Mouse (Mus musculus) forebrain, embryonic 14.5 days (tissue): ENCODE results near the gene Hebp1. TPM values are rescaled to one million over a fixed set of nuclear protein-coding genes. Genes with fewer than 3 reads are reported as not detected.

Source experiments
- ATAC-seq: fragments of 200-750 bp; cut with Nextera tagmentation; 2 replicates; pipeline ENCODE4 v1.8.0; 2017; ENCODE audit warnings: mild to moderate bottlenecking, moderate library complexity
- DNase-seq: peaks from one replicate; pipeline ENCODE4 v3.0.0-alpha.2; 2015; ENCODE audit warnings: low spot score
- H3K27ac ChIP-seq: fragments of 300-500 bp; sonication (generic); 2 replicates; pipeline ENCODE4 v1.5.1; 2014; ENCODE audit warnings: low read depth, mild to moderate bottlenecking, control low read depth, low read length, moderate library complexity
- H3K27me3 ChIP-seq: fragments of 300-500 bp; sonication (generic); replicated peaks from 2 replicates; pipeline ENCODE4 v1.6.1; 2014; ENCODE audit warnings: low read length, control low read depth, mixed read lengths; ENCODE audit not compliant: control insufficient read depth, insufficient read depth
- H3K36me3 ChIP-seq: fragments of 300-500 bp; sonication (generic); 2 replicates; pipeline ENCODE4 v1.6.1; 2014; ENCODE audit warnings: low read length, control low read depth; ENCODE audit not compliant: control insufficient read depth, insufficient read depth
- H3K4me1 ChIP-seq: fragments of 300-500 bp; sonication (generic); 2 replicates; pipeline ENCODE4 v1.6.1; 2014; ENCODE audit warnings: antibody characterized with exemption, low read length, control low read depth; ENCODE audit not compliant: control insufficient read depth, insufficient read depth
- H3K4me2 ChIP-seq: fragments of 300-500 bp; sonication (generic); 2 replicates; pipeline ENCODE4 v1.6.1; 2014; ENCODE audit warnings: mild to moderate bottlenecking, control low read depth, low read length
- H3K4me3 ChIP-seq: fragments of 300-500 bp; sonication (generic); 2 replicates; pipeline ENCODE4 v1.5.1; 2014; ENCODE audit warnings: low read depth, low read length, control low read depth
- H3K9ac ChIP-seq: fragments of 300-500 bp; sonication (generic); 2 replicates; pipeline ENCODE4 v1.6.1; 2014; ENCODE audit warnings: mild to moderate bottlenecking, low read length, control low read depth, moderate library complexity
- H3K9me3 ChIP-seq: fragments of 300-500 bp; sonication (generic); replicated peaks from 2 replicates; pipeline ENCODE4 v1.6.1; 2016; ENCODE audit warnings: low read length, control low read depth, mixed read lengths; ENCODE audit not compliant: control insufficient read depth
- WGBS: fragments of 180-500 bp; shearing (Covaris S2); extraction: QIAGEN DNeasy Blood & Tissue Kit; methylation state at CpG from one replicate; pipeline ENCODE4 v1.1.7; 2014; 5-methylcytosine and 5-hydroxymethylcytosine counted together
- polyA plus RNA-seq: library from polyadenylated mRNA; unstranded; fragments of >200 nt; fragmentation: Nextera tagmentation; extraction: Ambion mirVana; gene quantifications from 2 replicates; pipeline ENCODE4 v1.2.1, GENCODE M21; 2014

Hebp1 gene
- polyA plus RNA-seq, 1 experiment from 2014 or later = 4.6 TPM

- WGBS = 88% methylated on average over 5 of the region's 5 CpGs
- no peak overlapping the region for H3K4me3 ChIP-seq
- DNase-seq = no peak
- H3K4me1 ChIP-seq = no peaks in the 10 kb centered on the region
- H3K36me3 ChIP-seq = no peaks in the 10 kb centered on the region
- H3K9ac ChIP-seq = no peak overlapping the region
- H3K27me3 ChIP-seq = no peaks in the 10 kb centered on the region
- no peak overlapping the region for H3K27ac ChIP-seq
- no peak overlapping the region for H3K4me2 ChIP-seq
- no peaks in the 10 kb centered on the region for H3K9me3 ChIP-seq
- no peak for ATAC-seq
Observed at GRCm38 (mm10) chr6:135145976-135146375, 51.8 kb downstream of the Hebp1 start.

- no peak overlapping the region for H3K9ac ChIP-seq
- H3K9me3 ChIP-seq = no peaks in the 10 kb centered on the region
- no peak overlapping the region for H3K4me3 ChIP-seq
- no peaks in the 10 kb centered on the region for H3K4me1 ChIP-seq
- H3K27ac ChIP-seq = no peak overlapping the region
- no peak overlapping the region for H3K4me2 ChIP-seq
- no peaks in the 10 kb centered on the region for H3K36me3 ChIP-seq
- WGBS = 5% methylated on average over 3 of the region's 3 CpGs
- H3K27me3 ChIP-seq = no peaks in the 10 kb centered on the region
- peak; percentile 81 for DNase-seq
- ATAC-seq = peak; percentile 49; the same call in 1 of the 2 replicates
Observed at GRCm38 (mm10) chr6:135144516-135144915, 53.3 kb downstream of the Hebp1 start.

- DNase-seq = no peak
- H3K27me3 ChIP-seq = no peaks in the 10 kb centered on the region
- WGBS = 95% methylated on average over 5 of the region's 5 CpGs
- no peak for ATAC-seq
- no peak overlapping the region for H3K27ac ChIP-seq
- H3K36me3 ChIP-seq = no peaks in the 10 kb centered on the region
- H3K4me1 ChIP-seq = no peaks in the 10 kb centered on the region
- H3K9me3 ChIP-seq = no peaks in the 10 kb centered on the region
- H3K4me3 ChIP-seq = no peak overlapping the region
- H3K4me2 ChIP-seq = no peak overlapping the region
- H3K9ac ChIP-seq = no peak overlapping the region
Observed at GRCm38 (mm10) chr6:135143151-135143550, 54.7 kb downstream of the Hebp1 start.

GRCm38 (mm10) chr6:135141451-135142147, 56.2 kb downstream of the Hebp1 start:
- Histone ChIP-seq H3K36me3 (no peaks in the 10 kb centered on the region), H3K9me3 (no peaks in the 10 kb centered on the region), H3K4me2 (no peak overlapping the region), H3K9ac (no peak overlapping the region), H3K27ac (no peak overlapping the region), H3K4me1 (no peaks in the 10 kb centered on the region), H3K27me3 (no peaks in the 10 kb centered on the region), H3K4me3 (no peak overlapping the region)
- DNase-seq = no peak
- 80% methylated on average over 16 of the region's 16 CpGs for WGBS
- ATAC-seq = no peak

- H3K9ac ChIP-seq = no peak overlapping the region
- H3K4me1 ChIP-seq = no peaks in the 10 kb centered on the region
- 82% methylated on average over 14 of the region's 14 CpGs for WGBS
- no peak overlapping the region for H3K27ac ChIP-seq
- DNase-seq (no peak), ATAC-seq (no peak)
- no peak overlapping the region for H3K4me2 ChIP-seq
- no peak overlapping the region for H3K4me3 ChIP-seq
- no peaks in the 10 kb centered on the region for H3K9me3 ChIP-seq
- H3K27me3 ChIP-seq = no peaks in the 10 kb centered on the region
- H3K36me3 ChIP-seq = no peaks in the 10 kb centered on the region
Observed at GRCm38 (mm10) chr6:135138746-135139145, 59.1 kb downstream of the Hebp1 start.

GRCm38 (mm10) chr6:135138207-135138606, 59.6 kb downstream of the Hebp1 start:
- DNase-seq = no peak
- 81% methylated on average over 7 of the region's 7 CpGs for WGBS

GRCm38 (mm10) chr6:135137736-135138135, 60.1 kb downstream of the Hebp1 start:
- H3K9me3 ChIP-seq = no peaks in the 10 kb centered on the region
- DNase-seq (no peak), ATAC-seq (no peak)
- no peaks in the 10 kb centered on the region for H3K36me3 ChIP-seq
- no peak overlapping the region for H3K9ac ChIP-seq
- H3K4me3 ChIP-seq = no peak overlapping the region
- 85% methylated on average over 9 of the region's 9 CpGs for WGBS
- no peaks in the 10 kb centered on the region for H3K27me3 ChIP-seq
- no peak overlapping the region for H3K4me2 ChIP-seq
- no peaks in the 10 kb centered on the region for H3K4me1 ChIP-seq
- H3K27ac ChIP-seq = no peak overlapping the region

More at GRCm38 (mm10) chr6:135138207-135138606, 59.6 kb downstream of the Hebp1 start:
- Histone ChIP-seq H3K4me3 (no peak overlapping the region), H3K9ac (no peak overlapping the region), H3K9me3 (no peaks in the 10 kb centered on the region), H3K27ac (no peak overlapping the region), H3K4me1 (no peaks in the 10 kb centered on the region), H3K4me2 (no peak overlapping the region), H3K36me3 (no peaks in the 10 kb centered on the region), H3K27me3 (no peaks in the 10 kb centered on the region)
- ATAC-seq = no peak

GRCm38 (mm10) chr6:135136439-135137161, 61.2 kb downstream of the Hebp1 start:
- Histone ChIP-seq H3K9me3 (no peaks in the 10 kb centered on the region), H3K36me3 (no peaks in the 10 kb centered on the region), H3K9ac (no peak overlapping the region), H3K27ac (no peak overlapping the region), H3K27me3 (no peaks in the 10 kb centered on the region), H3K4me3 (no peak overlapping the region), H3K4me1 (no peaks in the 10 kb centered on the region), H3K4me2 (no peak overlapping the region)
- WGBS = 44% methylated on average over 11 of the region's 11 CpGs
- no peak for ATAC-seq
- DNase-seq = no peak

GRCm38 (mm10) chr6:135135735-135136134, 62.1 kb downstream of the Hebp1 start:
- Histone ChIP-seq H3K27me3 (no peaks in the 10 kb centered on the region), H3K27ac (no peak overlapping the region), H3K4me2 (no peak overlapping the region), H3K9ac (no peak overlapping the region), H3K4me3 (no peak overlapping the region), H3K36me3 (no peaks in the 10 kb centered on the region), H3K9me3 (no peaks in the 10 kb centered on the region), H3K4me1 (no peaks in the 10 kb centered on the region)
- WGBS = 83% methylated on average over 4 of the region's 4 CpGs
- no peak for ATAC-seq
- no peak for DNase-seq
